Mouse (Mus musculus) midbrain, embryonic 12.5 days (tissue): Measurements from ENCODE around the gene Kmt5a. TPM values are rescaled to one million over a fixed set of nuclear protein-coding genes. Genes with fewer than 3 reads are reported as not detected.
A peak's percentile ranks its signal among the peaks of the same experiment; 100 is the strongest.

Experiments used
- ATAC-seq: fragments of 200-750 bp; cut with Nextera tagmentation; 2 replicates; pipeline ENCODE4 v1.8.0; 2017; ENCODE audit warnings: low read depth, moderate TSS enrichment, moderate library complexity; ENCODE audit not compliant: low FRiP score
- H3K27ac ChIP-seq: fragments of 300-500 bp; sonication (generic); replicated peaks from 2 replicates; pipeline ENCODE4 v1.5.1; 2016; ENCODE audit warnings: mild to moderate bottlenecking
- H3K27me3 ChIP-seq: fragments of 300-500 bp; sonication (generic); 2 replicates; pipeline ENCODE4 v1.6.1; 2016; ENCODE audit warnings: mild to moderate bottlenecking
- H3K36me3 ChIP-seq: fragments of 300-500 bp; sonication (generic); 2 replicates; pipeline ENCODE4 v1.6.1; 2016
- H3K4me1 ChIP-seq: fragments of 300-500 bp; sonication (generic); 2 replicates; pipeline ENCODE4 v1.6.1; 2016
- H3K4me2 ChIP-seq: fragments of 300-500 bp; sonication (generic); replicated peaks from 2 replicates; pipeline ENCODE4 v1.6.1; 2016; ENCODE audit warnings: mild to moderate bottlenecking, moderate library complexity
- H3K4me3 ChIP-seq: fragments of 300-500 bp; sonication (generic); 2 replicates; pipeline ENCODE4 v1.5.1; 2016; ENCODE audit warnings: mild to moderate bottlenecking
- H3K9ac ChIP-seq: fragments of 300-500 bp; sonication (generic); replicated peaks from 2 replicates; pipeline ENCODE4 v1.6.1; 2016; ENCODE audit warnings: mild to moderate bottlenecking, moderate library complexity
- H3K9me3 ChIP-seq: fragments of 300-500 bp; sonication (generic); 2 replicates; pipeline ENCODE4 v1.6.1; 2016; ENCODE audit warnings: mild to moderate bottlenecking
- WGBS: fragments of 180-500 bp; shearing (Covaris S2); methylation state at CpG from one replicate; pipeline ENCODE4 v1.1.7; 2016; 5-methylcytosine and 5-hydroxymethylcytosine counted together
- polyA plus RNA-seq: library from polyadenylated mRNA; unstranded; fragments of >200 nt; fragmentation: Nextera tagmentation; extraction: Ambion mirVana; gene quantifications from 2 replicates; pipeline ENCODE4 v1.2.1, GENCODE M21; 2016

The Kmt5a gene
- polyA plus RNA-seq, 1 experiment from 2014 or later: 48.5 TPM

DNA sequence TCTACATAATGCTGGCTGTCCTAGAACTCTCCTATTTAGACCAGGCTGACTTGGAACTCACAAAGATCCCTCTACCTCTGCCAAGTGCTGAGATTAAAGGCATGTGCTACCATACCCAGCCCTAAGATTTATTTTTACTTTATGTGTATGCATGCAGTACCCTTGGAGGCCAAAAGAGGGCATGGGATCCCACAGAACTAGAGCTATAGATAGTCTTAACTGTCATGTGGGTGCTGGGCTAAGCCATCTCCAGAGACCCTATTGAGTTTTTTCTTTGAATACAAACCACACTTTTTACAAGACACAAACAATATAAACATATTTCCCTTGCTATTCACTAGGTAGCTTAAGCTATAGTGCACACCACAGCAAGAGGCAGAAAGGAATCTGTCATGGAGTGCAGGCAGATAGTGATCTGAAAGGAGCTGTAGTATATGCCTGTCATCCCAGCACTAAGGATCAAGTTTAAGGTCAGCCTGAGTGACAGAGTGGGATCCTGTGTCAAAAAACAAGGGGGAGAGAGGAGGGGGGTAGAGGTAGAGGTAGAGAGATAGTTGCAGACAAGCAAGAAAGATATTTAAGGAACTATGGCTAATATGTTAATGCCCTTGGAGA lies 7.2 kb upstream of the Kmt5a start:
- Histone ChIP-seq H3K36me3 (no peaks in the 10 kb centered on the region), H3K4me2 (no peak overlapping the region), H3K4me3 (no peak overlapping the region), H3K9me3 (no peaks in the 10 kb centered on the region), H3K9ac (no peak overlapping the region), H3K27ac (no peak overlapping the region), H3K4me1 (no peaks in the 10 kb centered on the region), H3K27me3 (0 out of 2 replicates have a peak, but pooled peaks cover 7% of the 10 kb centered on the region)
- ATAC-seq: no peak

DNA sequence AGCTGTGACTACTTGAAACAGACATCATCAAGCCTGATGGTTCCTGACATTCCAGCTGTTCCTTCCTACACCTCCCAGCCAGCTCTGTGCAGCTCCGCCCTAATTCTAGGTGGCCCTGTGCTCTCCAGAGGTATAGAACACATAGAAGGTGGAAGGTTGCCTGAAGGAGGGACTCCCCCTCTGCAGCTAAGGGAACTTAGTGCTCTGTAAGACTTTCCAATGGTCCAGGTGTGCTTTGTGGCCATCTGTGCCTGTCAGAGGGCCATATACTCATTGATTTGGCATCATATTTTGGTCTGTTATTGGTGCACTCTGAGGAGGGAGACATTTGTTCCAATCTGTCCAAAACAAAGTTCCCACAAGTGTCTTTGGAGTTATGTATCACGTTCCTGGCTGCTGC lies 6.7 kb upstream of the Kmt5a start:
- WGBS: 60% methylated on average over 2 of the region's 2 CpGs
- Histone ChIP-seq H3K36me3 (no peaks in the 10 kb centered on the region), H3K27ac (no peak overlapping the region), H3K9ac (no peak overlapping the region), H3K9me3 (no peaks in the 10 kb centered on the region), H3K27me3 (0 out of 2 replicates have a peak, but pooled peaks cover 7% of the 10 kb centered on the region), H3K4me2 (no peak overlapping the region), H3K4me1 (no peaks in the 10 kb centered on the region), H3K4me3 (no peak overlapping the region)
- ATAC-seq: no peak

DNA sequence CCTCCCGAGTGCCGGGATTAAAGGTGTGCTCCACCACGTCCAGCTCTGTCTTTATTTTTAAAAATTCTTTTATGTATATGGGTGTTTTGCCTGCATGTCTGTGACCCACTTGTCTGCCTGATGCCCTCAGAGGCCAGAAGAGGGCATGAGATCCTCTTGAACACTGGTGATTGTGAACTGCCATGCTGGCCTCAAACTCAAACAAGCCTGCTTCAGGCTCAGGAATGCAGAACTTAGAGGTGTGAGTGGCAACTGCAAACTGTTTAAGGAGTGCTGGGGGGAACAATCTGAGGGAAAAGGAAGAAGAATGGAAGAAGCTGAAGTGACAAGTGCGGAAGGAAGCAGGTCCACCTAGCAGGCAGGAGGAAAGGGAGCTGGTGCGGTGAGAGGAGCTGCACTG lies 1.5 kb upstream of the Kmt5a start:
- peaks cover 17% of the 10 kb centered on the region for H3K4me1 ChIP-seq
- no peaks in the 10 kb centered on the region for H3K9me3 ChIP-seq
- H3K9ac ChIP-seq: no peak overlapping the region
- 0 out of 2 replicates have a peak, but pooled peaks cover 3% of the 10 kb centered on the region for H3K27me3 ChIP-seq
- no peaks in the 10 kb centered on the region for H3K36me3 ChIP-seq
- WGBS: 96% methylated on average over 5 of the region's 5 CpGs
- H3K4me2 ChIP-seq: no peak overlapping the region
- H3K4me3 ChIP-seq: no peak overlapping the region
- H3K27ac ChIP-seq: 0 out of 2 replicates have a peak overlapping the region, but pooled peaks have one; percentile 4
- ATAC-seq: no peak

DNA sequence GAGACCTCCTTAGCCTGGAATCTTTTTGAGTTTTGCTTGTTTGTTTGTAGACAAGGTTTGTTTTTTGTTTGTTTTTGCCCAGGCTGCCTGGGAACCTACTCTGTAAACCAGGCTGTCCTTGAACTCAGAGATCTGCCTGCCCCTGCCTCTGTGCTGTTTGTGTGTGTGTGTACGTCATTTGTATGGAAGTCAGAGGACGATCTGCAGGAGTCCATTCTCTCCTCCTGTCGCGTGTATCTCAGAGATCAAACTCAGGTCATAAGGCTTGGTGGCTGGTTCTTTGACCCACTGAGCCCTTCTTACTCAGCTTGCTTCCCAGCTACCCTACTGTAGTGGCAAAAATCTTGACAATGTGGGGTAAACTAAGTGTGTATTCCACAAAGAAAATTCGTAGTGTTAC lies 984 bp upstream of the Kmt5a start:
- ATAC-seq: no peak
- no peak overlapping the region; the same call in 1 of the 2 replicates for H3K4me3 ChIP-seq

DNA sequence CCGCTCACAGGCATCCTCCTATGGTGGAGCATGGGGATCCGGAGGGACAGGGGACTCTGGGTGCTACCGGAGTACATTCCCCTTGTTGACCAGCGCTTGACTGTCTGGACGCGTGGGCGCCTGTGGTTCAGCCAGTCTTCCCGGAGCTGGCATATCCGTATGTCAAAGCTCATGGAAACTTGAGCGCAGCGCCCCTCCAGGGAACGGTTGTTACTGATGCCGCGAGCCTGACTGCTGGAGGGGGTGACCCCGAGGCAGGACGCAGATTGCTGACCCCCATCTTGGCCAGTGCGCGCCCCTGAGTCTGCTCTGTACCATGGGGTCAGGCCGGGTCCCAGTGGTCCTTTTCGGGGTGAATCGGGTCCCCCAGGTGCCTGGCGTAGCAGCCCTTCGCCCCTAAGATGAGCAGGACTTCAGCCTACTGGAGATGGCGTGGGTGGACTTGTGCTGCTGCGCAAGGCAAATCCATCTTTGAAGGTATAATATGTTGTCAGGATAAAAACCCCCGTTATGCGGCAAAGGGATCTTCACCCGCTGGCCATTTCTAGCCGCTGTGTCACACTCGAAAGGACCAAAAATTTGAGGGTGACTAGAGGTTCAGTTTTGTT lies 468 bp downstream of the Kmt5a start:
- Histone ChIP-seq H3K27me3 (no peaks in the 10 kb centered on the region), H3K4me1 (peaks cover 23% of the 10 kb centered on the region), H3K27ac (peak overlapping the region; percentile 84), H3K4me3 (peak overlapping the region; percentile 80), H3K4me2 (peak overlapping the region; percentile 98), H3K9me3 (no peaks in the 10 kb centered on the region), H3K36me3 (no peaks in the 10 kb centered on the region), H3K9ac (peak overlapping the region; percentile 77)
- ATAC-seq: no peak
- WGBS: under 1% methylated on average over 30 of the region's 30 CpGs

More for the DNA sequence above, 984 bp upstream of the Kmt5a start:
- peaks cover 17% of the 10 kb centered on the region for H3K4me1 ChIP-seq
- H3K27me3 ChIP-seq: no peaks in the 10 kb centered on the region
- H3K4me2 ChIP-seq: peak overlapping the region; percentile 98
- no peaks in the 10 kb centered on the region for H3K36me3 ChIP-seq
- 73% methylated on average over 5 of the region's 5 CpGs for WGBS
- H3K9me3 ChIP-seq: no peaks in the 10 kb centered on the region
- no peak overlapping the region for H3K9ac ChIP-seq
- H3K27ac ChIP-seq: peak overlapping the region; percentile 4; the same call in 1 of the 2 replicates

DNA sequence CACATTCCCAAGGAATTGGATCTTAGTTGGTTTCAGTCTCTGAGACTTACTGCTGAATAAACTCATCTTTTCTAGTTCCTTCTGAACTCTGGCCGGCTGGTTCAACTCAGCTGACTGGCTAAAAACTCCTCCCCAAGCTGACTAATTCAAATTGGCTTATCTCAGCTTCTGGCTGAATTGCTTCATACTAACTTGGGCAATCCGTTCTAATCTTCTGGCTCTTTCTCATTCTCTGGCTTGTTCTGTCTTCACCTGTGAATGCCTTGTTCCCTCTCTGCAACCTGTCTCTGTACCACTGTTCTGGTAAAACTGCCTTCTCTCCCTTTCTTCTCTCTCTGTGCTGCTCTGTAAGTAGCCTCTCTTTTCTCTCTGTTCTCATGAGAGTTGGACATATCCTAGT lies 2.9 kb downstream of the Kmt5a start:
- Histone ChIP-seq H3K9ac (no peak overlapping the region), H3K27me3 (no peaks in the 10 kb centered on the region), H3K9me3 (no peaks in the 10 kb centered on the region), H3K4me3 (no peak overlapping the region), H3K4me1 (peaks cover 36% of the 10 kb centered on the region), H3K27ac (no peak overlapping the region), H3K36me3 (peaks cover 9% of the 10 kb centered on the region), H3K4me2 (no peak overlapping the region)
- WGBS: 88% methylated on average over 2 of the region's 2 CpGs
- ATAC-seq: no peak

DNA sequence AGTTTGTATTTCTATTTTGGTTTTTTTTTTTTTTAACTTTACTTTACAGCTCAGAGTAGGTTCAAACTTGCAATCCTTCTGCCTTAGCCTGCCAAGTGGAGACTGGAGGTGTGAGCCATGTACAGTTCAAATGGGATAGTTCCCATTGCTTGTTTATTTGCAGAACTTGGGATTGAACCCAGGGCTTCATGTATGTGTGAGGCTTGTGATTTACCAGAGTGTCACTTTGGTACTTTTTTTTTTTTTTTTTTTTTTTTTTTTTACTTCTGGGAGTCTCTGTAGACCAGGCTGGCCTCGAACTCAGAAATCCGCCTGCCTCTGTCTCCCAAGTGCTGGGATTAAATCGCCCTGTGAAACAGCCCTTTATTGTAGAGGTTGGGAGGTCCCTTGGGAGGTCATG lies 4.5 kb downstream of the Kmt5a start:
- H3K27ac ChIP-seq: no peak overlapping the region
- no peak for ATAC-seq
- peaks cover 35% of the 10 kb centered on the region for H3K4me1 ChIP-seq
- no peak overlapping the region for H3K4me3 ChIP-seq
- no peak overlapping the region for H3K9ac ChIP-seq
- no peaks in the 10 kb centered on the region for H3K9me3 ChIP-seq
- peak overlapping the region; percentile 87; the same call in 1 of the 2 replicates for H3K4me2 ChIP-seq
- WGBS: 70% methylated on average over 3 of the region's 3 CpGs
- peaks cover 22% of the 10 kb centered on the region for H3K36me3 ChIP-seq
- H3K27me3 ChIP-seq: no peaks in the 10 kb centered on the region

DNA sequence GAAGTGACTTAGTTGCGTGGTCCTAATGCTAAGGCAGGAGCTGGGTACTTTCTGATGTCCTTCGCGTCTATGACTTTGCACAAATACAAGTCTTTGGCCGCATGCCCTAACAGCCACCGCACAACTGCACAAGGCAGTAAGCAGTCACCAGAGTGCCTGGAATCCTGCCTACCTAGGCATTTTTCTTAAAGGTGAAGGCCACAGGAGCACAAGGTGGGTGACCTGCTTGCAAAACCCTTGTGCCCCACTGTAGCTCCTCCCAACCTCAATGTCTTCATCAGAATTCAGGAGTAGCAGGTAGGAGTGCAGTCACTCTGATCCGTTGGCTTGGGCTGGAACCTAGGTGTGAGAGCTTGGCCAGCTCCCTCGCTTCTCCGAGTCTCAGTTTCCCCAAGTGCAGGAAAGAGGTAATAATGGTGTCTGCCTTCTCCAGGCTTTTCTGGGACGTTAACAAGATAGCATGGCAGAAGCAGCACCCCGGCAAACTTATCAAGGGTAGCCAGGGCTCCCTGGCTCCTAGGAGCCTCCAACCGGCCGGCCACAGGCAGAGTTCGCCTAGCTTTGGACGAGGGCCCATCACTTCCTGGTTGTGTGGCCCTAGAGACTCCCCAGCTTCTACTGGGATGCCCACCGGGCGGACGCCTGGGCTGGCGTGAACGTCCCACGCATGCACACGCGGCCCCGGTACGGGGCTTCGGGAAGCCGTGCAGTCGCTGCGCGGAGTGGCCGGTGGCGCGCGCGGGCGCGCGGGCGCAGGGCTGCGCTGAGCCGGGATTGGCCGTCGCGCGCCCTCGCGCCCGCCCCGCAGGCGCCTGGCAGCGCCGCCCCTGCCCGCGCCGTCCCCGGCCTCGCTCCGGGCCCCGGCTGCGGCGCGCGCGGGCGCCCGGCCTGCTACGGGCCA lies 5.2 kb downstream of the Kmt5a start:
- no peaks in the 10 kb centered on the region for H3K27me3 ChIP-seq
- H3K4me2 ChIP-seq: peak overlapping the region; percentile 87
- 11% methylated on average over 34 of the region's 66 CpGs for WGBS
- peak; percentile 92 for ATAC-seq
- peaks cover 38% of the 10 kb centered on the region for H3K4me1 ChIP-seq
- H3K4me3 ChIP-seq: peak overlapping the region; percentile 97
- H3K27ac ChIP-seq: peak overlapping the region; percentile 81
- no peaks in the 10 kb centered on the region for H3K9me3 ChIP-seq
- peaks cover 28% of the 10 kb centered on the region for H3K36me3 ChIP-seq
- H3K9ac ChIP-seq: peak overlapping the region; percentile 93

DNA sequence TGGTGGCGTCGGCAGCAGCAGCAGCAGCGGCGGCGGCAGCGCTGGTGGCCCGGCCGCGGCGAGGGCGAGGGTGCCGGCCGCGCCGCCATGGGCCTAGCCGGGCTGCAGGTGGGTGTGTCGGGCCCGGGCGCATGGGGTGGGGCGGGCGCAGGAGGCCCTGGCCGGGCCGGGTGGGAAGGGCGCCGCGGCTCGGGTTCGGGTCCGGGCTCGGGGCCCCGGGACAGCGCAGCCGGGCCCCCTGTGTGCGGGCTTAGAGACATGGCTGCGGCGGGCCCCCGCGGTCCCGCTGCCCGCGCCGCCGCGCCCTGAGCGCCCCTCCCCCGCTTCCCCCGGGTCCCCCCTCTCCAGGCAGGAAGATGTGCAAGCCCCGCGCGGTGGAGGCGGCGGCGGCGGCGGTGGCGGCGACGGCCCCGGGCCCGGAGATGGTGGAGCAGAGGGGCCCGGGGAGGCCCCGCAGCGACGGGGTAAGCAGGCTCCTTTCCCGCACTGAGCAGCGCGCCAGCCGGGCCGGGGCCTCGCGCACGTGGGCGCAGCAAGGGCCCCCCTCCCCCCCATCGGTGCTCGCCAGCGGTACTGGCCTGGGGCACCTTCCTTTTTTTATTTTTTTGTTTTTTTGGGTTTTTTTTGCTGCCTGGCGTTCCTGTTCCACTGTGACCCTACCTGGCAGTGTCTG lies 6.0 kb downstream of the Kmt5a start:
- peak overlapping the region; percentile 97 for H3K4me3 ChIP-seq
- no peaks in the 10 kb centered on the region for H3K9me3 ChIP-seq
- peak overlapping the region; percentile 93 for H3K9ac ChIP-seq
- ATAC-seq: peak; percentile 61
- WGBS: under 1% methylated on average over 38 of the region's 77 CpGs
- no peaks in the 10 kb centered on the region for H3K27me3 ChIP-seq
- H3K27ac ChIP-seq: peak overlapping the region; percentile 81
- H3K4me2 ChIP-seq: peak overlapping the region; percentile 87
- peaks cover 30% of the 10 kb centered on the region for H3K4me1 ChIP-seq
- peaks cover 37% of the 10 kb centered on the region for H3K36me3 ChIP-seq

DNA sequence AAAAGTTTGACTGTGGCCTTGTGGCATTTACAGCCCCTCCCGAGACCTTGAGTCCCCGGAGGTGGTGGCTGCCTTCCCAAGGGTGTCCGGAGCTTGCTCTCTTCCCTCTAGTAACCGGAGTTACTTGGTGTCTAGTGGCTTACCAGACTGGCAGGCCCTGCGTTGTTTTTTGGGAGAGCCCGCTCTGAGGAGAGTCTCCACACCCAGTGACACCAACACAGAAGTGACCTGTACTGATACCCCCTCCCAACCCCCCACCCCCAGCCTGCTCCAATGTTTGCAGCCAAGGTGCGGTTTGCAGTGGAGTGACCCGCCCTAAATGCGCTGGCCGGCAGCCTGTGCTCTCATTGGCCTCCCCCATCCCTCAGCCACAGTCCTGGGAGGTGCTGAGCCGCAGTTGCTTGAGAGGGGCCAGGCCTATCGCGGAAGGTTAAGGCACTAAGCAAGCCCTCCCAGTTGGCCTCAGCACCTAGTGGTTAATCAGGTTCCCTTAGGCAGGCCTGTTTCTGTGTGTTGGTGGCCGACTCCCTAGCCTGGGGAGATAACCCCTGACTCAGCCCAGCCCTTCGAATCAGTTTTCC lies 6.7 kb downstream of the Kmt5a start:
- Histone ChIP-seq H3K36me3 (peaks cover 43% of the 10 kb centered on the region), H3K9me3 (no peaks in the 10 kb centered on the region), H3K27me3 (no peaks in the 10 kb centered on the region), H3K4me3 (peak overlapping the region; percentile 97), H3K9ac (peak overlapping the region; percentile 93), H3K4me2 (peak overlapping the region; percentile 87), H3K4me1 (peaks cover 28% of the 10 kb centered on the region), H3K27ac (peak overlapping the region; percentile 81)
- 2% methylated on average over 15 of the region's 15 CpGs for WGBS
- peak; percentile 39; the same call in 1 of the 2 replicates for ATAC-seq

DNA sequence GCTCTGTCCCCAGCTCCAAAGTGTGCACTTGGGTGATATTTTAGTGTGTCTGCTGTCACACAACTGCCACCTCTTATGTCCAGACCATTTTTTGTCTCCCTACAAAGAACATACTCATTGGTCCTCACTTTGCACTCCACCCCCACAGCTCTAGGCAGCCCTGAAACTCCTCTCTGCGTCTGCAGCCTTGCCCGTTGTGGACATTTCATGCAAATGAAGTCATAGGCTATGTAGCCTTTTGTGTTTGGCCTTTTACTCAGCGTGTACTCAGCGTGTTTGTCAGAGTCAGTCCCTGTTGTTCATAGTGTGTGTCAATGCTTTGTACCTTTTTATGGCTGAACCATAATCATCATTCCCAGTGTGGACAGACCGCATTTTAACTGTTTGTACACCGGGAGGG lies 9.8 kb downstream of the Kmt5a start:
- H3K36me3 ChIP-seq: peaks cover 70% of the 10 kb centered on the region
- H3K4me1 ChIP-seq: peaks cover 27% of the 10 kb centered on the region
- WGBS: 71% methylated on average over 6 of the region's 6 CpGs

More for the DNA sequence above, 9.8 kb downstream of the Kmt5a start:
- H3K9me3 ChIP-seq: no peaks in the 10 kb centered on the region
- no peak overlapping the region for H3K4me2 ChIP-seq
- no peak overlapping the region for H3K27ac ChIP-seq
- H3K4me3 ChIP-seq: no peak overlapping the region
- H3K9ac ChIP-seq: no peak overlapping the region
- no peaks in the 10 kb centered on the region for H3K27me3 ChIP-seq
- ATAC-seq: no peak
